Mouse (Mus musculus) v-Abl transformed pro-B cells (cell line): Measurements from ENCODE around the gene AW209491.

Source experiments
- in situ Hi-C, 2 experiments: fragments of 400-800 bp; cut with MboI; formaldehyde crosslinking; loops; one replicate each; pipeline ENCODE4 v1.15.1; 2025; ENCODE audit not compliant: unreplicated experiment in 2 of 2

AW209491 gene

GRCm38 (mm10) chr13:14629726-14630641 is at the start of gene AW209491:
AW209491 (plus strand) TSS chr13:14630154.
- in situ Hi-C loops, result no loop called here

- in situ Hi-C loops, result no loop called here
These were observed 49.6 kb upstream of the AW209491 start for GRCm38 (mm10) chr13:14580392-14580791.

GRCm38 (mm10) chr13:14602744-14603143 is 27.2 kb upstream of the AW209491 start:
- in situ Hi-C loops, result loop anchor here (25.0 kb wide), 7 partner anchors 415 to 1660 kb away; partner anchors contain the start of genes Arid4b (in 1 of the 2) and Ggps1 (in 1 of the 2)

DNA sequence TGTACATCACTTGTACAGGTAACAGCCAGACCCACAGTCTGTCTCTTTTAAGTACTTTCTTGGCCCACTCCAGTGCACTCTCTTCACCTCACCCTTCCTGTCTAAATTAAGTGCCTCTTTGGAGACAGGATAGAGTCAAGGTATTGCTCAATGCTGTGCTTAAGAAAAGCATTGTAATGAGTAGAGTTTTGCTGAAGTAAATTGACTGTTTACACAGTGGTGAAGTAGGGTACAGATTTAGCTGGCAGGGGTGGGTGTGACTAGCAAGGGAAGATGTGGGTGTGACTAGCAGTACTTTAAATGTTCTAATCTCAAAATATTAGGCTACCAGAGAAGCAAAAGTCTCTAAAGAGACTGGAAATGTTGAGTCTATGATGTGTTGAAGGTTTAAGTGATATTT is 22.3 kb upstream of the AW209491 start:
- in situ Hi-C loops, result loop anchor here (25.0 kb wide), 7 partner anchors 420 to 1655 kb away; partner anchors contain the start of genes Arid4b (in 1 of the 2) and Ggps1 (in 1 of the 2)

DNA sequence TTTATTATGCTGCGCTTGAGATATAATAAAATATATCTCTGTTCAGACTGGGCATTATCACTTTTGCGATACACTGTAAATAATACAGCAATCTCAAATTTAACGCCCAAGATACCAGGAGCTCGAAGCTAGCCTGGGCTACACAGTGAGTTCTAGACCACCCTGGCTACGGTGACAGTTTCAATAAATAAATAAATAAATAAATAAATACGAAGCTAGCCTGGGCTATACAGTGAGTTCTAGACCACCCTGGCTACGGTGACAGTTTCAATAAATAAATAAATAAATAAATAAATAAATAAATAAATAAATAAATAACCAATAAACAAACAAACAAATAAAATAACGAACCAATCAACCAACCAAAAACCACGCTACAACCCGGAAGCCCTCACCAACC is 17.5 kb upstream of the AW209491 start:
- in situ Hi-C loops, result loop anchor here (10.0 to 25.0 kb wide), 8 partner anchors 425 to 1650 kb away; partner anchors contain the start of genes Arid4b (in 1 of the 2) and Ggps1 (in 1 of the 2)

DNA sequence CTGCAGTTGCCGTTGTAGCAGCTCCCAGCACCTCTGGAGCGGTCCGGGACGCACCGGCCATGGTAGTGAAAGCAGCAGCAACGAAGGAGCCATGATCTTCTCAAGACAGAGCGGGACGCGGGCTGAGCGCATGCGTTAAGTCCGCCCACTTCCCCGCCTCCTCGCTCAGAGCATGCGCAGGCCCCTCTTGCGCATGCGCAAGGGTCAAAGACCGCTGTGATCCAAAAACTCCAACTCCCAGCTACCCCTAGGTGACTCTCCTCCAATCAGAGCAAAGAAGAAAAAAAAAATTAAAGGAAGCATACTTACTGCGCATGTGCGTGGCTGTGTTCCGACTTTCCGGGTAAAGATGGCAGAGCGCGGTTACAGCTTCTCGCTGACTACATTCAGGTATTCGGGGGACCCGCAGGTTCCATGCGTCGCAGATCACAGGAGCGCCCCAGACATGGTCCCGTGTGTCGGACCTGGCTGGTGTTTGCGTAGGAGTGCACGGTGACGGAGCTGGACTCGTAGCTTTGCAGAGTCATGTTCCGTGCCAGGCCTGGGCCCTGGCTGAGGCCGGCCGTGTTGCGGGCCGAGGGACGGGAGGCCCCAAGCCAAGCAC is 16.9 kb upstream of the AW209491 start, which contains the start of the genes Mrpl32 and Psma2:
Gene Mrpl32 (minus strand): TSS at position 240 of the 604 bp plus-strand sequence.
Gene Psma2 (plus strand): TSS at position 315 of the 604 bp plus-strand sequence.
- in situ Hi-C loops, result loop anchor here (10.0 to 25.0 kb wide), 8 partner anchors 426 to 1649 kb away; partner anchors contain the start of genes Arid4b (in 1 of the 2) and Ggps1 (in 1 of the 2)

- in situ Hi-C loops, result loop anchor here (10.0 to 25.0 kb wide), 8 partner anchors 426 to 1649 kb away; partner anchors contain the start of genes Arid4b (in 1 of the 2) and Ggps1 (in 1 of the 2)
These were observed 16.4 kb upstream of the AW209491 start for GRCm38 (mm10) chr13:14613553-14613952.

DNA sequence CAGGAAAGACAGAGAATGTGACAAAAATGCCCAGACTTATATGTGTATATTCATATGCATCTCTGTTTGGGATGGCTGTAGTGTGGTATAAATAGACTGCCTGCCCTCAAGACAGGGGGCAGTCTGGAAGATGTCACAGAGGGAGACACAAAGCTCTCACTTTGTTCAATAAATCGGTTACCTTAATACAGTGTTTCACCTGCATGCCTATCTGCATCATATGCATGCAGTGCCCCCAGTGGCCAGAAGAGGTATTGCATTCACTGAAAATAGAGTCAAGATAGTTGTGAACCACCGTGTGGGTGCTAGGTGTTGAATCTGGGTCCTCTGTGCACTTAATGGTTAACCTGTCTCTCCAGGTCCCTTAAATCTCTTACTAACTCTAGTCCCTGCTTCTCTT is 11.2 kb upstream of the AW209491 start:
- in situ Hi-C loops, result loop anchor here (10.0 to 25.0 kb wide), 8 partner anchors 431 to 1644 kb away; partner anchors contain the start of genes Arid4b (in 1 of the 2) and Ggps1 (in 1 of the 2)

GRCm38 (mm10) chr13:14639998-14640397 is 10.0 kb downstream of the AW209491 start:
- in situ Hi-C loops, result loop anchor here in 1 of 2 experiments (10.0 kb wide), 1 partner anchor 1375 kb away; the partner anchor contains the start of gene Inhba

DNA sequence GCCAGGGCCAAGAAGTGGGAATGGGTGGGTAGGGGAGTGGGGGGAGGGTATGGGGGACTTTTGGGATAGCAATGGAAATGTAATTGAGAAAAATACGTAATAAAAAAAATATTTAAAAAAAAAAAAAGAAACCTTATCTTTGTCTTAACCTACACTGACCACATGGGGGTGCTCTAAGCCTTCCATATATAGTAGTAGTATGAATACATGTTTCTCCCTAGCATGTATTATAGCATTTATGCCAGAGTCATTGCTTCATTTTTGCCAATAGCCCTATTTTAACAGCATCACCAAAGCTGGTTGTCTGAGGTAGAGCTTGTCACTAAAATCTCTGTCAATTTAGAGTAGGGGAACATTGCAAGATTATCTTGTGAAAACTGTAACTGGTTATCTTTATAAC is 19.3 kb downstream of the AW209491 start:
- in situ Hi-C loops, result loop anchor here in 1 of 2 experiments (10.0 kb wide), 1 partner anchor 1366 kb away; the partner anchor contains the start of gene Inhba

GRCm38 (mm10) chr13:14667107-14667506 is 37.2 kb downstream of the AW209491 start:
- in situ Hi-C loops, result loop anchor here (25.0 kb wide), 2 partner anchors 1345 to 1820 kb away; partner anchors contain the start of gene Inhba (in 1 of the 2)

DNA sequence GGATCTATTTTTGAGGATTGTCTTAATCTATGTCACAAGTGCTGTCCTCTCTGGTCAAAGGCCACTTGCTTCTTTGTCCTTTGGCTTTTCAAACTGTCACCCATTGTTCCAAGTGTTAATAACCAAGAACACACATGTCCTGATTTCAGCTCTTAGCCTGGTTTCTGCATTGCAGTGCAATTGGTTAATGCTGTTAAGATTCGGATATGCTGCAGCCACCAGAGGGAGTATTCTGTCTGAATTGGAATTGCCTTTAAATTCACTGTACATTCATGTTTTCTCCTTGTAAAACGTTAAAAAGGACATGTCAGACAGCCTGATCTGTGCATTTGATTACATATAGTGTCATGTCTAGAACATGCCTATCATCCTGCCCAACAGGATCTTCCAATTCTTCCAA is 40.4 kb downstream of the AW209491 start:
- in situ Hi-C loops, result loop anchor here (25.0 kb wide), 2 partner anchors 1342 to 1817 kb away; partner anchors contain the start of gene Inhba (in 1 of the 2)
